Mouse (Mus musculus) embryo, embryonic 10 days (tissue): ENCODE data around the gene Prodh2.
A peak's percentile ranks its signal among the peaks of the same experiment; 100 is the strongest.

ENCODE experiments used
- DNase-seq: peaks from one replicate; pipeline ENCODE4 v3.0.0-alpha.2; 2015; ENCODE audit warnings: low spot score

Gene Prodh2

DNA sequence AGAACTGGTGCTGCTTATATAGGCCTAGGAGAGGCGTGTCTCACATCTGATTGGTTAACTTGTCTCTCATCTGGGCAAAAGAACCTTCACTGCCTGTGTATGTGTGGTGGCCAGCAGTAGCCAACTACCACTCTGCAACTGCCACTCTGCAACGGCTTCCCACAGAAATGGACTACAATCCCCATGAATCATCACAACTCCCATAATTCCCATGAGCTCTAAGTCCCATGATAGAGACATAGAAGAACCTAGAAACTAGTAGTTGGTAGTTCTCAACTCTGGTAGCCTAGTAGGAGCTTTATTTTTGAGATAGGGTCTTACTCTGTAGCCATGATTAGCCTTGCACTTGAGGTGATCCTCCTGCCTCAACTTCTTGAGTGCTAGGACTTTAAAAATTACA, 56.5 kb downstream of the Prodh2 start:
- DNase-seq: no peak

DNA sequence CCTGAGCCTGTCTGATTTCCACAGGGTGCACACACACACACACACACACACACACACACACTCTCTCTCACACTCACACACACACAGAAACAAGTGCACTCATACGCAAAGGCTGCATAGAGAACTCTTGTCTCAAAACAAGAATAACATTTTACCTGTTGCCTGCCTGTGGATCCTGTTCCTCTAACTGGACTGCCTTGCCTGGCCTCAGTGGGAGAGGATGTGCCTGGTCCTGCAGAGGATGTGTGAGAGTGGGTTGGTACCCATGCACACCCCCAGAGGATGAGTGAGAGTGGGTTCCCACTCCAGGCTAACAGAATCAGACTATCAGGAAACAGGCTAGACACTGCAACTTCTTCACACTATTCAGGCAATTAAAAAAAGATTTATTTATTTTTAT, 57.2 kb downstream of the Prodh2 start:
- no peak for DNase-seq

DNA sequence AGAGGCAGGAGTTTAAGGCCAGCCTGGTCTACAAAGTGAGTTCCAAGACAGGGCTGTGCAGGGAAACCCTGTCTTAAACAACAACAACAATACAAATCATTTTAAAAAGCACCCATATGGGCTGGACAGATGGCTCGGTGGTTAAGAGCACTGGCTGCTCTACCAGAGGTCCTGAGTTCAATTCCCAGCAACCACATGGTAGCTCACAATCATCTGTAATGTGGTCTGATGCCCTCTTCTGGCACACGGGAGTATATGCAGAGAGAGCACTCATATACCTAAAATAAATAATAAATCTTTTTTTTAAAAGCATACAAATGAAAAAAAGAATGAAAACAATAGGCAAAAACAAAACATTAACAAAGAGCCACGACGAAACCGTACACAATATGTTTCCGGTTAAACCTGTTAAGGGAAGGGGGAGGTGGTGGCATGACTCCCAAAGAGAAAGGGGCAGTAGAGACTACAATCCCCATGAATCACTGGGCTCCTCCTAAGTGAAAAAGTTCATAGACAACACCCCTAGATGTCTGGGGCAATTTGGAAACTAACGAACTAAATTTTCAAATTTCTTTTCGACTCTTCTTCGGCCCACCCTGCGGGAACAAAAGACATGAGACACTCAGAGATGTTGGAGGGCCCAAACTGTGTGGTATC, 58.2 kb downstream of the Prodh2 start:
- peak; percentile 84 for DNase-seq

DNA sequence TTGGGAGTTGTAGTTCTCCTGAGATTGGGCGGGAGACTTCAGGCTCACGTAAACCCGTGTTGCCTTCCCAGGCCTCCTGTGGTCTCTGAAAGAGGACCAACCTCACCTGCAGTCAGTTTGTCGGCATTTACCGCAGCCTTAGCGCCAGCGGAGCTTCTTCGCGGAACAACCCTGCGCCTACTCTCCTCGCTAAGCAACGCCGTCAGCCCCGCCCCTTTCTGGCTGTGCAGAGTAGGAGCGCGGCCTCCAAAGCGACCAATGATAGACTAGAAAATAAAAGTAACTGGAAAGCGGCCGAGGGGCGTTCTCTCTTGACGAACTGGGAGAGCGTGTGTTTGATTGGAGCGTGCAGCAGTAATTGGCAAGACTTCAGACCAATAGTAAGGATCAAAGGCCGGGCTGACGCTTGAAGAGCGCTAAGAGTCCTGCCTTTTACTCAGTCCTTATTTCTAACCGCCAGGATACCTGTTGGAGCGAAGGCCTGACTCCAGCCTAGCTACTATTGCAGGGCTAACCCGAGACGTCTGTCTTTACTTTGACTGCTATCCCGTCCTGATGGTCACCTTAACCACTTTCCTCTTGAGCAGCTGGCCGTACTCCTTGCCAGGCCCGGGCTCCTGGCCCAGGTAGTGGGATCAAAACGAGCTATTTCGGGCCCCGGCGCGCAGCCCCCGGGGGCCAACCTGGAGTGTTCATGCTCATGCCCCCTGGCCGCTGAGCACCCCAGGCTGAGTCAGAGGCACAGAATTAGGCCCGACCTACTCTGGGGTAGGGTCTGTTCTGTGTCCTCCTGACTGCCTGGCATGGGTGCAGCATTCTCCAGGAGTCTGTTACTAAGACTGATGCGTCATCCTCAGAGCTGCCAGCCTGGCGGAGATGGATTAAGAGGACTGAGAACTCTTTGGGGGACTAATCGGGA, 58.9 kb downstream of the Prodh2 start, which contains the start of the genes Hspb6 and Proser3:
Gene Hspb6 (plus strand): TSS at position 77 of the 919 bp plus-strand sequence.
Gene Proser3 (minus strand): TSS at position 198 of the 919 bp plus-strand sequence.
- DNase-seq: peak; percentile 98

DNA sequence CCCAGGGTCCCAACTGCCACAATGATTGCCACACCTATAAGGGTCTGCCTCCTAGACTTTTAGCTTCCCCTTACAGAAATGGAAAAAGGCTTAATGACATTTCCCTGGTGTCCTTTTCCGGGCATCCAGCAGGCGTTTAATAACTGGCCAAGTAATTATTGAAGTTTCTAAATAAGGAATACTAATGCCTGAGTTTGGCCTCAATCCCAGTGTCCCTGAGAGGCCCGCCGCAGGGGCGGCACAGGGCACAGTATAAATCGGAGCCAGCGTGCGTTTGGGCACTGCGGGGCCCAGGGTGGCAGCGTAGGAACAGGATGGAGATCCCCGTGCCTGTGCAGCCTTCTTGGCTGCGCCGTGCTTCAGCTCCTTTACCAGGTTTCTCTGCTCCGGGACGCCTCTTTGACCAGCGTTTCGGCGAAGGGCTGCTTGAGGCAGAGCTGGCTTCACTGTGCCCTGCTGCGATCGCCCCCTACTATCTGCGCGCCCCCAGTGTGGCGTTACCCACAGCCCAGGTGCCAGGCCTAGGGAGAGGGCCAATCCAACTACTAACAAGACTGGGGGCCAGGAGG, 59.7 kb downstream of the Prodh2 start:
- DNase-seq: no peak

DNA sequence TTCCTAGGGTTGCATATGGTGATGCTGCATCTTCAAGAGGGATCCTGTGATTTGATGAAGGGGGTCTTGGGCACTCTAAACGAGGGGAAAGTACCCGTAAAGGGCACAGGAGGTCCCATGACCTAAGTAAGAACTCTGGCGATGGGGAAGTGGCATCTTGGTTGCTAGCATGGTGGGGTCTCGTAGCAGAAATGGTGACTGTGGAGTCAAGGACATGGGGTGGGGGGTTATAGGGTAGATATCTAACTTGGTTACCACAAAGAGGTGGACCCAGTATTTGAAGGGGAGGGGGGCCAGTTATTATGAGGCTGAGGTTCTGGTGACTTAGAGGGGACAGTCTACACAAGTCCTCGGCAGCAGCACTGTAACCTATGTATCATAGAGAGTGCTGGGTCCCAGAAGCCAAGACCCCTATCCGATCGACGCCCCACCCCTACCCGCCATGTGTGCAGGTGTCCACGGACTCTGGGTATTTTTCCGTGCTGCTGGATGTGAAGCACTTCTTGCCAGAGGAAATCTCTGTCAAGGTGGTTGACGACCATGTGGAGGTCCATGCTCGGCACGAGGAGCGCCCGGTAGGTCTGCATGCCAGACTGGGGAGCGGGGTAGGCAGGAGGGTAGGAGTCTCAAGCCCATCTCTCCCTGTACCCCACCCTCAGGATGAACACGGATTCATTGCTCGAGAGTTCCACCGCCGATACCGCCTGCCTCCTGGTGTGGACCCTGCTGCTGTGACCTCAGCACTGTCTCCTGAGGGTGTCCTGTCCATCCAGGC, 60.6 kb downstream of the Prodh2 start:
- no peak for DNase-seq

DNA sequence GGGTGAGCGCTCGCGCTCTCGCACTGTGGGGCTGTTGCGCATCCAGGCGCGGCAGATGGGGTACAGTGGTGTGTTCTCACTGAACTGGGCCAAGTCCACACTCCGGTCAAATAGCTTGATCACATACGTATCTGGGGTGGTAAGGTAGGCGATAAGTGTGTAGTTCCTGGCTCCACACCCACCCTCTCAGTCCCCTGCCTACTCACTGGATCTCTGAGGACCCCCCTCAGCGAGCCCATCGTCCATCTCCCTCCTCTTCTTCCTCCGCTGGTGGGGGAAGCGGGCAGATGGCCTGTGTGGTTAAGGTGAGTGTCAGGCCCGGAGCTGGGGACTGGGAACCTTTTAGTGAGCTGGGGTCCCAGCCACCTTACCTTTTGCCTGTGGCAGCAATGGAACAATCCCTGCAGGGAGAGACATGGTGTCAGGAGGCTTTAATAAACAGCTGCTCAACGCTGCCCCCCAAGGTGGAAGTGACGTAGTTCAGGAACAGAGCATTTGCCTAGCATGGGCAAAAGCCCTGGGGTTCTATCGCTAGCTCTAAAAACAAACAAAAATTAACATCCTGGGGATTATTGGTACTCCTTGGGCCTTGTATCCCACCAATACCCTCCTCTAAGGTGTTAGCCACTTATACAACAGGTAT, 63.6 kb downstream of the Prodh2 start:
- no peak for DNase-seq

DNA sequence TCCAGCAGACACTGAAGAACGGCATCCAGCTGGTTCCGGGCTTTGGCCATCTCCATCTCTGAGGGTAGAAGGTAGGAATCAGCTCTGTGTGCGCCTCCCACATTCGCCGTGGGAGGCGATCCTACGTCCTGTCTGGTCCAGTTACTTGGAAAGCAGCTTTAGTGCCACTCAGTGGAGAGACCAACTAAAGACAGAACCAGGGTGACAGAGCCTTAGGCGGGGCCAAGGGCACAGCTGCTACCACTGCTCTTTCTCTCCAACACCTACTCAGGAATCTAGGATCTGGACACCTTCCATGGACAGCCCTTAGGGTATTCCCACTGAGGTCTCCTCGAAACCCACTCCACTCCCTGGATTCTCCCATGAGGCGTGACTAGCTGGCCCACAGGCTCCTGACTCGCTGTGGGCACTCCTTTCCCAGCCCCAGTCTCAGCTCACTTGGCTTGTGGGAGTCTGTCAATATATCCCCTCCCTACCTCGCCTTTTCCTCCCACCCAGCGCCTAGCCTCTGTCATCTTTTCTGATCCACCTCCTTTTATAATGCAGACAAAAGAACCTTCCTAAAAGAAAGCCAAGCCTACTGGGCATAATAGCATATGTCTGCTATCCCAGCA, 64.6 kb downstream of the Prodh2 start:
- no peak for DNase-seq

DNA sequence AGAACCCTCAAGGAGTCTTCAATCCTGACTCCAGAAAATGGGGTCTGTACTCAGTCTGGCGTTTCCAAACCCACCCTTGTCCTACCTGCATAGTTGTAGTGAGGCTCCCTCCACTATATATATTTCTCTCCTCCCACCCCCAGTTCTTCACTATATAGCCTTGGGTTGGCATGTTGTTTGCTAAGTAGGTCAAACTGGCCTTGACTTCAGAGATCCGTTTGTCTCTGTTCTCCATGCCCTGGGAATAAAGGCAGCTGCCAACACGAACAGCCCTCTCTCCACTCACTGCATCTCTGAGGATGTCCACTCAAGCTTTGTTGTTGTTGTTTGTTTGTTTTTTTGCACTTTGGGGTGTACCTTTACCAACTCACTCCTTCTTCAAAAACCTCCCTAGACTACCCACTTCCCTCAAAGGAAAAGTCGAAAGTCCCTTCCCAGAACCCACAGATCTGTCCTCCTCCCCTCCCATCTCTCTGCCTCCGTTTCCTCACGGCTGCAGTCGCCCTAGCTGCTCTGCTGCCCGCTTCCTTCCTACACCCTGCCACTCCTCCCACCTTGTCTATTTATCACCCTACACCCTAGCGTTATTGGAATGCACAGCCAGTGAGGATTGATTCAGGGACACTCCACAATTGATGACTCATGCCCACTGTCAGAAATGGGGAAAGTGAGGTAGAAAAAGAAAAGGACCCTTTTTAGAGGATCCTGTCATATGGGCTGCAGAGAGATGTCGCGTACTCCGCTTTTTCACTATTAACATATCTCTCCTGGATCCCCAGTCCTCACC, 65.4 kb downstream of the Prodh2 start:
- no peak for DNase-seq

DNA sequence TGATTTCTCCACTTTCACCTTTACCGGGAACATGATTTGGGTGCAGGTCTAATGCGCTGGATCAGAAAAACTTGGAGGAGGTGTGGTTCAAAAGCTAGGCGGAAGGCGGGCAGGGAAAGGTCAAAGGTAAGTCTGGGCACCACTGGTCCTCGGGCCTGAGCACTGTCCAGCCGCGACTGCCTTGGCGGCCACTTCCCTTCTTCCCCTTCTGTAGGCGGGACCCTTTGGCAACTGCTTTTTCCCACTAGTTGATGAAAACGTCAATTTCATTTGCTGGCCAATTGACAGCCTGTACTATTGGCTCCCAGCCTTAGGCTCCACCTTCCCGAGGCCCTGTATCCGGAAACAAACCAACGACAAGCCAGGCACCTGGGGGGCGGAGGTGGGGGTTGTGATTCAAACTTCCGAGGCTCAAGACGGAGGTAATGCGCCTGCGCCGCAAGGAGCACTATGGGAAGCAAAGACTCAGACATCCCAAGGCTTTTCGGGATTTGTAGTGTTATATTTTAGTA, 66.1 kb downstream of the Prodh2 start, which contains the start of gene Lin37:
Gene Lin37 (minus strand): TSS at position 396 of the 512 bp plus-strand sequence.
- peak; percentile 96 for DNase-seq

DNA sequence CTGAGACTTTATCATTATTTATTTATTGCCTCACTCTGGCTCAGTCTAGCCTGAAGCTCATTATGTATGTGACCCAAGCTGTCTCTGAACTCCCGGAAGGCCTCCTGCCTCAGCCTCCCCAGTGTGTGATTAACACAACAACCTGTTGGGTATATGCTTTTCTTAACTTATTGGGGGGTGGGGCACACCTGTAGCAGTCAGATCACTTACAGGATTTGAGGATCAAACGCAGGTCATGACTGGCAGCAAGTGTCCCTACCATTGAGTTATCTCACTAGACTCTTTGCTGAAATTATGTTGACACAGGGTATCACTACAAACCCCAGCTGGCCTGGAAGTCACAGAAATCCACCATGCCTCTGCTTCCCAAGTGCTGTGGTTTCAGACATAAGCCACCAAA, 66.9 kb downstream of the Prodh2 start:
- no peak for DNase-seq

DNA sequence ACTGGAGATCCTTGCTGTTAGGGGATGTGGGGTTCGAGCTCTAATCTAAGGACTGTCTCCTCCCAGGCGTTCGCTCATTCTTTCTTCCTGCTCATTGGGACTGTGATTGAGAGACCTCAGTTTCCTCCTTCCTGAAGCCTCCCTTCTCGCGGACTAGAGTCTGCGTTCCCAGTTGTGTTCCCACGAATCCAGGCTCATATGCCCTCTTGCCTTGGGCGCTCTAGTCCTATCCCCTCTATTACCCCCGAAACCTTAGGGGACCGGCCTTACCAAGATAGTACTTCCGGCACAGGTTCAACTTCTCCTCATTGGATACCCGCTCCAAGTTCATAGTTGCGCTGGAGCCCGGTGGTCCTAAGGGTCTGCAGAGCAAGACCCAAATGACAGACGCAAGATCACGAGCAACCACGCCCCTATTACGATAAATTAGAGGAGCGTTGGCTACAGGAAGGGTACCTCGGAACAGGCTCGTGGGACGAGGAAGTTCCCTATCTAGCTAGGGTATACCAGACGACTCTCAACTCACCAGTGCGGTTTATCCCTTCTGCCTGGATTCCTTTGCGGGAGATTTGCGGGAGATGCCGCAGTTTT, 69.2 kb downstream of the Prodh2 start:
- DNase-seq: peak; percentile 62
